Mouse (Mus musculus) lung, adult 2 months (tissue): ENCODE measurements around the gene Mpv17.

ENCODE experiments used
- CTCF ChIP-seq: fragments of 200-500 bp; IDR thresholded peaks from 2 replicates; pipeline ENCODE4 v1.5.1; 2011; ENCODE audit warnings: mild to moderate bottlenecking, low read length, control low read depth; ENCODE audit not compliant: insufficient read depth
- POLR2A ChIP-seq: fragments of 200-500 bp; IDR thresholded peaks from 2 replicates; pipeline ENCODE4 v1.6.1; 2011; ENCODE audit warnings: low read depth, mild to moderate bottlenecking, control low read depth, low read length, borderline replicate concordance; ENCODE audit errors: extremely low read depth

DNA sequence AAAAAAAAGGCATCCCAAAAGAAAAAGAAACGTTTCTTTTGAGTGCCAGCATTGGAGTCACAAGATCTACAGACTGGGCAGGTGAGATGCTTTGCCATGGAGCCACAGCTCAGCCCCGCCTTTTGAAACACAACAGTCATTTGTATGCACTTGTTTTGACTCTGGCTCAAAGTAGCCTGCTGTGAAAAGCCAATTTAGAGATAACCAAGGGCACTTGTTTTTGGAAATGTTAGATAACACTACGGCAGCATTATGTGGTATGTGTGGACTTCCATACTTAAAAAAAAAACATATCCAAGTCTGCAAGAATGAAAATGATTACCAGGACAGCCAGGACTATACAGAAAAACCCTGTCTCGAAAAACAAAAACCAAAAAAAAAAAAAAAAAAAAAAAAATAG lies 29.6 kb upstream of the Mpv17 start:
- TF ChIP-seq CTCF, result no peak
- TF ChIP-seq POLR2A, result no peak
